Mouse (Mus musculus) embryonic facial prominence, embryonic 11.5 days (tissue): ENCODE data around the gene Zfp74. TPM values are rescaled to one million over a fixed set of nuclear protein-coding genes. Genes with fewer than 3 reads are reported as not detected.

Experiments used
- ATAC-seq: fragments of 200-750 bp; cut with Nextera tagmentation; replicated peaks from 2 replicates; pipeline ENCODE4 v1.8.0; 2017; ENCODE audit warnings: low read depth; ENCODE audit not compliant: insufficient number of reproducible peaks, low FRiP score, low TSS enrichment
- DNase-seq: peaks from one replicate; pipeline ENCODE4 v3.0.0-alpha.2; 2015; ENCODE audit warnings: low spot score
- H3K27ac ChIP-seq: fragments of 300-500 bp; sonication (generic); replicated peaks from 2 replicates; pipeline ENCODE4 v1.5.1; 2014; ENCODE audit warnings: mild to moderate bottlenecking, low read depth, low read length, control low read depth
- H3K27me3 ChIP-seq: fragments of 300-500 bp; sonication (generic); 2 replicates; pipeline ENCODE4 v1.6.1; 2014; ENCODE audit warnings: mild to moderate bottlenecking, low read length, moderate library complexity, mixed read lengths; ENCODE audit not compliant: control insufficient read depth, insufficient read depth
- H3K36me3 ChIP-seq: fragments of 300-500 bp; sonication (generic); replicated peaks from 2 replicates; pipeline ENCODE4 v1.6.1; 2014; ENCODE audit warnings: low read depth, mild to moderate bottlenecking, low read length, moderate library complexity, mixed read lengths; ENCODE audit not compliant: control insufficient read depth, insufficient read depth
- H3K4me1 ChIP-seq: fragments of 300-500 bp; sonication (generic); 2 replicates; pipeline ENCODE4 v1.6.1; 2014; ENCODE audit warnings: low read length, mixed read lengths; ENCODE audit not compliant: control insufficient read depth, insufficient read depth
- H3K4me2 ChIP-seq: fragments of 300-500 bp; sonication (generic); 2 replicates; pipeline ENCODE4 v1.6.1; 2014; ENCODE audit warnings: low read depth, mild to moderate bottlenecking, control low read depth, low read length, moderate library complexity
- H3K4me3 ChIP-seq: fragments of 300-500 bp; sonication (generic); 2 replicates; pipeline ENCODE4 v1.5.1; 2014; ENCODE audit warnings: low read depth, low read length, control low read depth
- H3K9ac ChIP-seq: fragments of 300-500 bp; sonication (generic); replicated peaks from 2 replicates; pipeline ENCODE4 v1.6.1; 2014; ENCODE audit warnings: mild to moderate bottlenecking, control low read depth, low read length
- H3K9me3 ChIP-seq: fragments of 300-500 bp; sonication (generic); replicated peaks from 2 replicates; pipeline ENCODE4 v1.6.1; 2016; ENCODE audit warnings: mild to moderate bottlenecking, low read length, inconsistent platforms, mixed read lengths; ENCODE audit not compliant: control insufficient read depth
- WGBS: fragments of 180-500 bp; shearing (Covaris S2); extraction: QIAGEN DNeasy Blood & Tissue Kit; methylation state at CpG from one replicate; pipeline ENCODE4 v1.1.7; 2014; 5-methylcytosine and 5-hydroxymethylcytosine counted together
- microRNA-seq: library from miRNA; unstranded; fragments of <30 nt; microRNA quantifications from one replicate; pipeline ENCODE4, GENCODE M21; 2016; ENCODE audit warnings: borderline number of aligned reads
- polyA plus RNA-seq: library from polyadenylated mRNA; unstranded; fragments of >200 nt; fragmentation: Nextera tagmentation; extraction: Ambion mirVana; gene quantifications from 2 replicates; pipeline ENCODE4 v1.2.1, GENCODE M21; 2014

Zfp74 gene
- polyA plus RNA-seq, 1 experiment from 2014 or later = 10.0 TPM

- DNase-seq = no peak
- 95% methylated on average over 4 of the region's 4 CpGs for WGBS
- H3K9me3 ChIP-seq = peaks cover 19% of the 10 kb centered on the region
- H3K4me3 ChIP-seq = no peak overlapping the region
- no peak for ATAC-seq
- no peak overlapping the region for H3K9ac ChIP-seq
- no peaks in the 10 kb centered on the region for H3K4me1 ChIP-seq
- H3K36me3 ChIP-seq = peaks cover 40% of the 10 kb centered on the region
- no peak overlapping the region for H3K27ac ChIP-seq
- H3K27me3 ChIP-seq = no peaks in the 10 kb centered on the region
- H3K4me2 ChIP-seq = no peak overlapping the region
Observed at GRCm38 (mm10) chr7:29892756-29893155, 61.1 kb downstream of the Zfp74 start.

DNA sequence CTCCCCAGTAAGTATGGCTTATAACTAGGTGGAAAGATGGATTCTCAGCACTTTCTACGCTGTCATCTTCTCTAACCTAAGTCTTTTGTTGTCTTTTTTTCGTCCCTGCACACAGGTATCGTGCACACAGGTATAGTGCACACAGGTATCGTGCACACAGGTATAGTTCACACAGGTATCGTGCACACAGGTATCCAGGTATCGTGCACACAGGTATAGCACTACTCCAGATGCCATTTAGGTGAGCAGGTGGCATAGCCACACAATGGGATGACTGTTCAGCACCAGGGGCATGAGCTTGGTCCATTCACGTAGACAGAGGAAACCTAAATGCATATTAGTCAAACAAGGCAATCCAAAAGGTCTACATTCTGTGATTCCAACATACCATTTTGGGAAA is 63.4 kb downstream of the Zfp74 start:
- Histone ChIP-seq H3K36me3 (peaks cover 33% of the 10 kb centered on the region), H3K27ac (no peak overlapping the region), H3K9me3 (peaks cover 24% of the 10 kb centered on the region), H3K4me1 (no peaks in the 10 kb centered on the region), H3K4me3 (no peak overlapping the region), H3K9ac (no peak overlapping the region), H3K27me3 (no peaks in the 10 kb centered on the region), H3K4me2 (no peak overlapping the region)
- WGBS = 92% methylated on average over 7 of the region's 7 CpGs
- ATAC-seq (no peak), DNase-seq (no peak)

GRCm38 (mm10) chr7:29880916-29881315 is 73.0 kb downstream of the Zfp74 start:
- Histone ChIP-seq H3K27me3 (no peaks in the 10 kb centered on the region), H3K4me1 (no peaks in the 10 kb centered on the region), H3K9ac (no peak overlapping the region), H3K4me3 (no peak overlapping the region), H3K36me3 (no peaks in the 10 kb centered on the region), H3K9me3 (no peaks in the 10 kb centered on the region), H3K4me2 (no peak overlapping the region), H3K27ac (no peak overlapping the region)
- DNase-seq (no peak), ATAC-seq (no peak)
- 93% methylated on average over 7 of the region's 7 CpGs for WGBS

Small RNAs within 50 kb of the gene (microRNA-seq; reads per million reads assigned to microRNA genes)
- gene Mir7668 = not detected

Other genes starting within 250 kb of the Zfp74 start
- gene Catsperg2, start 227.1 kb downstream of the Zfp74 start, polyA plus RNA-seq = not detected in 2 replicates
- 15.3 and 15.9 TPM in 2 replicates for gene Zfp84, start 185.5 kb downstream of the Zfp74 start, polyA plus RNA-seq
- gene Zfp30, start 170.1 kb downstream of the Zfp74 start, polyA plus RNA-seq = 8.4 and 9.0 TPM in 2 replicates
- gene Zfp790, start 138.0 kb downstream of the Zfp74 start, polyA plus RNA-seq = 20.0 and 23.0 TPM in 2 replicates
- 9.4 and 10.7 TPM in 2 replicates for gene Zfp940, start 100.4 kb downstream of the Zfp74 start, polyA plus RNA-seq
- 8.9 and 9.1 TPM in 2 replicates for gene Zfp420, start 94.1 kb downstream of the Zfp74 start, polyA plus RNA-seq
- gene Zfp27, start 47.5 kb downstream of the Zfp74 start, polyA plus RNA-seq = 14.8 and 15.5 TPM in 2 replicates
- gene Zfp383, start 45.9 kb downstream of the Zfp74 start, polyA plus RNA-seq = 10.3 and 12.6 TPM in 2 replicates
- gene Zfp568, start 29.9 kb upstream of the Zfp74 start, polyA plus RNA-seq = 19.5 and 20.0 TPM in 2 replicates
- 4.6 and 5.8 TPM in 2 replicates for gene Zfp14, start 97.3 kb upstream of the Zfp74 start, polyA plus RNA-seq
- 3.4 and 4.2 TPM in 2 replicates for gene Zfp82, start 118.8 kb upstream of the Zfp74 start, polyA plus RNA-seq
- 3.6 and 4.8 TPM in 2 replicates for gene Gm26920, start 136.3 kb upstream of the Zfp74 start, polyA plus RNA-seq
- 17.5 and 18.4 TPM in 2 replicates for gene Zfp566, start 136.4 kb upstream of the Zfp74 start, polyA plus RNA-seq
- gene Zfp260, start 140.7 kb upstream of the Zfp74 start, polyA plus RNA-seq = 152 and 161 TPM in 2 replicates
- 5.9 and 6.2 TPM in 2 replicates for gene Zfp382, start 167.9 kb upstream of the Zfp74 start, polyA plus RNA-seq
- gene Zfp146, start 215.7 kb upstream of the Zfp74 start, polyA plus RNA-seq = 19.8 and 23.0 TPM in 2 replicates
- gene Cox7a1, start 230.1 kb upstream of the Zfp74 start, polyA plus RNA-seq = 2.4 and 3.0 TPM in 2 replicates
- 56.8 and 56.9 TPM in 2 replicates for gene Capns1, start 244.7 kb upstream of the Zfp74 start, polyA plus RNA-seq